Comparison of ENCODE assay signal across 9 mouse cellular contexts in the genomic region with DNA sequence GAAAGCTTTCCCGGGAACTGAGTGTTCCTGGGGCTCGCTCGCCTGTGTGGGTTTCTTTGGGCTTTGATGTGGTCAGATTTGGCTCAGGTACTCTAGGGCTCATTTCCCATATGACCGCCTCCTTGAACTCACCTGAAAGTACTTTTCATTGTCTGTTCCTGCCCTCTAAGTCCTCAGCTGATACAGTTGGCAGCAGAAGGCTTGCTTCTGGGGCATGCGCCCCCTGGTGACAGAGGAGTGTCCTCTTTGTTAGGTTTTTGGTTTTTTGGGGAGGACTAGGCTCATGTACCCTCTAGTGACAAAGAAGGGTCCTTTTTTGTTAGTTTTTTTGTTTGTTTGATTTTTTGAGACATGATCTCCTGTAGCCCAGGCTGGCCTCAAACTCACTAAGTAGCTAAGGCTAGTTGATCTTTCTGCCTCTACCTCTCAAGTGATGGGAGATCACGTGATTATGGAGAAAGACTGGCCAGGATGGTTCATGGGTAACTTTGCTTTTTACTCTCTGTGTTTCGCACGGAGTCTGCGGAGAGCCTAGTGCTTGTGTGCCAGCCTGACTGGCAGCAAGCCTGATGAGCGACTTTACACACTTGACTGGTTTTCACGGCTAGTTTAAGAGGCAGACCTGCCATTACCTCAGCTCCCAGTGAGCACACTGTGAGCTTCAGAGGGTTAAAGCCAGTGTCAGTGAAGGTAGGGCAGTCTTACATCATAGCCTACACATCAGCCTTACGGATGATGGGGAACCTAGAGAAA. TPM values are rescaled to one million over a fixed set of nuclear protein-coding genes. Genes with fewer than 3 reads are reported as not detected.
DNase-seq lines count a peak whose midpoint lies in the region; ATAC-seq and TF ChIP-seq lines count a peak whose summit lies in the region.
"Had no signal": no experiment of that assay in that cellular context is flagged by ENCODE, and none has a peak within 500 bp of the region (broad histone marks: within the 10 kb centered on the region; RNA-seq: fewer than 3 reads in every experiment).

No protein-coding gene starts in this region.

- H3K27ac ChIP-seq in midbrain, embryonic 11.5 days (ENCODE audit: low read depth, low read length): no peak overlapping the region
- H3K27ac ChIP-seq in midbrain, embryonic 13.5 days: no peak overlapping the region
- H3K27ac ChIP-seq in cortical plate, adult 2 months (ENCODE audit: insufficient read depth, low read length): no peak overlapping the region
- no peak overlapping the region for H3K27ac ChIP-seq in liver, embryonic 14.5 days
- H3K27ac ChIP-seq: heart, embryonic 15.5 days had no signal

- TF ChIP-seq CTCF in cortical plate, adult 2 months (IDR thresholded peaks at IDR 0.05; ENCODE audit: extremely low read depth, insufficient read depth, low read length): peak; percentile 60
- TF ChIP-seq CTCF in liver, embryonic 14.5 days (IDR thresholded peaks at IDR 0.05; ENCODE audit: low read depth): peak; percentile 87

- DNase-seq in midbrain, embryonic 11.5 days (ENCODE audit: low spot score, missing footprints): peak; percentile 91
- DNase-seq in liver, embryonic 14.5 days (ENCODE audit: low read depth in 3 of 3, low spot score in 3 of 3): peak; percentile 47 to 50 (median 49)
- DNase-seq in right cerebral cortex, adult 18-20 months: peak; percentile 64

- WGBS in midbrain, embryonic 11.5 days: 76% methylated on average over 12 of the region's 12 CpGs
- 77% methylated on average over 12 of the region's 12 CpGs for WGBS in midbrain, embryonic 13.5 days
- WGBS in liver, embryonic 14.5 days (ENCODE audit: insufficient replicate concordance): 71% methylated on average over 12 of the region's 12 CpGs

- no peak overlapping the region for H3K4me3 ChIP-seq in midbrain, embryonic 11.5 days (ENCODE audit: low read depth, low read length)
- H3K4me3 ChIP-seq in midbrain, embryonic 13.5 days (replicated peaks): no peak overlapping the region
- no peak overlapping the region for H3K4me3 ChIP-seq in cortical plate, adult 2 months (ENCODE audit: insufficient read depth, low read length)
- no peak overlapping the region for H3K4me3 ChIP-seq in liver, embryonic 14.5 days (ENCODE audit: insufficient read depth in 1 of 2, low read depth in 2 of 2, low read length in 2 of 2)
- H3K4me3 ChIP-seq: heart, embryonic 15.5 days had no signal

- TF ChIP-seq POLR2A in cortical plate, adult 2 months (IDR thresholded peaks at IDR 0.05; ENCODE audit: extremely low read depth, insufficient read depth, low read length): no peak

- H3K9me3 ChIP-seq in midbrain, embryonic 11.5 days (ENCODE audit: control insufficient read depth, low read length): no peaks in the 10 kb centered on the region
- no peaks in the 10 kb centered on the region for H3K9me3 ChIP-seq in midbrain, embryonic 13.5 days
- no peaks in the 10 kb centered on the region for H3K9me3 ChIP-seq in liver, embryonic 14.5 days (ENCODE audit: control insufficient read depth, low read length)
- H3K9me3 ChIP-seq: heart, embryonic 15.5 days had no signal

- no peak overlapping the region for H3K4me2 ChIP-seq in midbrain, embryonic 11.5 days
- H3K4me2 ChIP-seq in midbrain, embryonic 13.5 days (replicated peaks): no peak overlapping the region
- no peak overlapping the region for H3K4me2 ChIP-seq in liver, embryonic 14.5 days (ENCODE audit: low read depth)
- H3K4me2 ChIP-seq: heart, embryonic 15.5 days had no signal

- H3K4me1 ChIP-seq in midbrain, embryonic 11.5 days (ENCODE audit: control insufficient read depth, insufficient read depth, low read length): no peaks in the 10 kb centered on the region
- peaks cover 5% of the 10 kb centered on the region; the same call in 1 of the 2 replicates for H3K4me1 ChIP-seq in midbrain, embryonic 13.5 days (replicated peaks)
- H3K4me1 ChIP-seq in cortical plate, adult 2 months (ENCODE audit: control insufficient read depth, insufficient read depth, low read length): no peaks in the 10 kb centered on the region; the same call in 1 of the 2 replicates
- peaks cover 7 to 12% of the 10 kb centered on the region in 2 experiments for H3K4me1 ChIP-seq in liver, embryonic 14.5 days (replicated peaks; ENCODE audit: control insufficient read depth in 2 of 2, insufficient read depth in 2 of 2, low read length in 1 of 2)

- ATAC-seq in midbrain, embryonic 11.5 days (ENCODE audit: low FRiP score): no peak
- no peak for ATAC-seq in midbrain, embryonic 13.5 days
- peak; percentile 56 for ATAC-seq in activated CD4-positive, CD25-positive, alpha-beta regulatory T cell, adult 4 months
- peak; percentile 44 to 69 for ATAC-seq in hematopoietic stem cell, adult 5-6 weeks (replicated peaks in 1 of 2; ENCODE audit: insufficient read depth in 1 of 2, low FRiP score in 2 of 2, low TSS enrichment in 1 of 2, low read depth in 1 of 2, poor library complexity in 2 of 2, severe bottlenecking in 2 of 2)
- ATAC-seq in liver, embryonic 14.5 days (ENCODE audit: insufficient read depth): no peak
- no peak for ATAC-seq in monocyte, adult 5-6 weeks (replicated peaks; ENCODE audit: insufficient number of reproducible peaks, low FRiP score, low TSS enrichment, poor library complexity, severe bottlenecking)

- no peak overlapping the region for H3K9ac ChIP-seq in midbrain, embryonic 11.5 days (ENCODE audit: low read length)
- no peak overlapping the region for H3K9ac ChIP-seq in midbrain, embryonic 13.5 days (replicated peaks)
- H3K9ac ChIP-seq in liver, embryonic 14.5 days (replicated peaks): no peak overlapping the region
- H3K9ac ChIP-seq: heart, embryonic 15.5 days had no signal

- H3K36me3 ChIP-seq in midbrain, embryonic 11.5 days (ENCODE audit: control insufficient read depth, insufficient read depth, low read length): peaks cover 5% of the 10 kb centered on the region
- H3K36me3 ChIP-seq in midbrain, embryonic 13.5 days: peaks cover 44% of the 10 kb centered on the region
- peaks cover 8% of the 10 kb centered on the region; the same call in 1 of the 2 replicates for H3K36me3 ChIP-seq in liver, embryonic 14.5 days (replicated peaks; ENCODE audit: control insufficient read depth, insufficient read depth, low read depth)

- no peaks in the 10 kb centered on the region for H3K27me3 ChIP-seq in midbrain, embryonic 11.5 days (ENCODE audit: control insufficient read depth, insufficient read depth, low read length)
- no peaks in the 10 kb centered on the region for H3K27me3 ChIP-seq in midbrain, embryonic 13.5 days
- H3K27me3 ChIP-seq in liver, embryonic 14.5 days (ENCODE audit: control insufficient read depth, insufficient read depth, low read length): no peaks in the 10 kb centered on the region
- H3K27me3 ChIP-seq: heart, embryonic 15.5 days had no signal

- TF ChIP-seq EP300 in liver, embryonic 14.5 days (IDR thresholded peaks at IDR 0.05; ENCODE audit: low read depth): no peak

RNA-seq across cellular contexts. Expression of a gene that starts 2.1 kb away (rescaled TPM):
- 49.5 and 50.8 TPM in 2 replicates for polyA plus RNA-seq in midbrain, embryonic 11.5 days (2014; fragmentation: Nextera tagmentation; extraction: Ambion mirVana)
- 44.7 and 45.1 TPM in 2 replicates for polyA plus RNA-seq in midbrain, embryonic 13.5 days (2015; fragmentation: Nextera tagmentation; extraction: Ambion mirVana)
- 10 to 100 TPM; 51.7 to 55.5 TPM for polyA plus RNA-seq in activated CD4-positive, CD25-positive, alpha-beta regulatory T cell, adult 4 months (2017; shearing (Covaris generic))
- polyA plus RNA-seq in cortical plate, adult 2 months (2012; rRNA removed): 24.3 and 26.3 TPM in 2 replicates
- 30.3 and 33.5 TPM in 2 replicates for total RNA-seq in hematopoietic stem cell, adult 5-6 weeks (2017)
- polyA plus RNA-seq in liver, embryonic 14.5 days (2012; rRNA removed): 23.8 and 27.2 TPM in 2 replicates
- 34.0 and 38.1 TPM in 2 replicates for polyA plus RNA-seq in liver, embryonic 14.5 days (2014; fragmentation: Nextera tagmentation; extraction: Ambion mirVana)
- 10.9 to 21.8 TPM (median 14.6 TPM) in 3 replicates for total RNA-seq in monocyte, adult 5-6 weeks (2017)

RNA-seq across cellular contexts. Expression of a gene that starts 32.2 kb away (rescaled TPM):
- polyA plus RNA-seq in midbrain, embryonic 11.5 days (2014; fragmentation: Nextera tagmentation; extraction: Ambion mirVana): 42.6 and 42.9 TPM in 2 replicates
- 37.2 and 40.3 TPM in 2 replicates for polyA plus RNA-seq in midbrain, embryonic 13.5 days (2015; fragmentation: Nextera tagmentation; extraction: Ambion mirVana)
- polyA plus RNA-seq in activated CD4-positive, CD25-positive, alpha-beta regulatory T cell, adult 4 months (2017; shearing (Covaris generic)): 10 to 100 TPM; 81.7 to 94.8 TPM
- polyA plus RNA-seq in cortical plate, adult 2 months (2012; rRNA removed): 31.0 and 34.9 TPM in 2 replicates
- total RNA-seq in hematopoietic stem cell, adult 5-6 weeks (2017): 12.8 and 27.9 TPM in 2 replicates
- polyA plus RNA-seq in liver, embryonic 14.5 days (2012; rRNA removed): 8.9 and 10.8 TPM in 2 replicates
- polyA plus RNA-seq in liver, embryonic 14.5 days (2014; fragmentation: Nextera tagmentation; extraction: Ambion mirVana): 22.6 and 22.8 TPM in 2 replicates
- total RNA-seq in monocyte, adult 5-6 weeks (2017): 25.2 to 56.4 TPM (median 39.1 TPM) in 3 replicates

RNA-seq across cellular contexts. Expression of a gene that starts 33.1 kb away (rescaled TPM):
- 138 and 145 TPM in 2 replicates for polyA plus RNA-seq in midbrain, embryonic 11.5 days (2014; fragmentation: Nextera tagmentation; extraction: Ambion mirVana)
- 116 and 119 TPM in 2 replicates for polyA plus RNA-seq in midbrain, embryonic 13.5 days (2015; fragmentation: Nextera tagmentation; extraction: Ambion mirVana)
- 100 to 1,000 TPM; 119 to 123 TPM for polyA plus RNA-seq in activated CD4-positive, CD25-positive, alpha-beta regulatory T cell, adult 4 months (2017; shearing (Covaris generic))
- 57.0 and 58.0 TPM in 2 replicates for polyA plus RNA-seq in cortical plate, adult 2 months (2012; rRNA removed)
- 86.1 and 117 TPM in 2 replicates for total RNA-seq in hematopoietic stem cell, adult 5-6 weeks (2017)
- 17.1 and 23.2 TPM in 2 replicates for polyA plus RNA-seq in liver, embryonic 14.5 days (2012; rRNA removed)
- polyA plus RNA-seq in liver, embryonic 14.5 days (2014; fragmentation: Nextera tagmentation; extraction: Ambion mirVana): 39.3 and 41.1 TPM in 2 replicates
- total RNA-seq in monocyte, adult 5-6 weeks (2017): 90.5 to 117 TPM (median 105 TPM) in 3 replicates

RNA-seq across cellular contexts. Expression of a gene that starts 55.1 kb away (rescaled TPM):
- 38.8 and 39.9 TPM in 2 replicates for polyA plus RNA-seq in midbrain, embryonic 11.5 days (2014; fragmentation: Nextera tagmentation; extraction: Ambion mirVana)
- polyA plus RNA-seq in midbrain, embryonic 13.5 days (2015; fragmentation: Nextera tagmentation; extraction: Ambion mirVana): 21.0 and 23.0 TPM in 2 replicates
- polyA plus RNA-seq in activated CD4-positive, CD25-positive, alpha-beta regulatory T cell, adult 4 months (2017; shearing (Covaris generic)): 10 to 100 TPM; 55.6 to 61.6 TPM
- polyA plus RNA-seq in cortical plate, adult 2 months (2012; rRNA removed): 15.2 and 16.3 TPM in 2 replicates
- 44.0 and 48.7 TPM in 2 replicates for total RNA-seq in hematopoietic stem cell, adult 5-6 weeks (2017)
- polyA plus RNA-seq in liver, embryonic 14.5 days (2012; rRNA removed): 6.2 and 9.4 TPM in 2 replicates
- 14.0 and 16.9 TPM in 2 replicates for polyA plus RNA-seq in liver, embryonic 14.5 days (2014; fragmentation: Nextera tagmentation; extraction: Ambion mirVana)
- 104 to 119 TPM (median 113 TPM) in 3 replicates for total RNA-seq in monocyte, adult 5-6 weeks (2017)

Comparison
In these comparisons a context has a peak if more than half of its experiments do, and no peak if none do; other contexts are left out.
1. ATAC-seq: peak in activated CD4-positive, CD25-positive, alpha-beta regulatory T cell, adult 4 months (single experiment) and hematopoietic stem cell, adult 5-6 weeks (2 of 2); none in midbrain, embryonic 11.5 days (single experiment), midbrain, embryonic 13.5 days (single experiment), liver, embryonic 14.5 days (single experiment) and monocyte, adult 5-6 weeks (single experiment).
2. Peak in every context shown above with its lines, with median percentiles within 50 percentile points of each other: DNase-seq.